Mouse (Mus musculus) stomach, postnatal 0 days (tissue): ENCODE measurements at regions not wholly inside any gene's neighbourhood (a gene's known extent, or its start where the extent isn't known, plus 50 kb on each side); places are given as distances from the start of the nearest gene placed in this dataset.

Experiments
- ATAC-seq: fragments of 200-750 bp; cut with Nextera tagmentation; 2 replicates; pipeline ENCODE4 v1.8.0; 2017; ENCODE audit not compliant: low FRiP score, low TSS enrichment
- DNase-seq: peaks from one replicate; pipeline ENCODE4 v3.0.0-alpha.2; 2016; ENCODE audit warnings: low spot score
- H3K27ac ChIP-seq: fragments of 300-500 bp; sonication (generic); replicated peaks from 2 replicates; pipeline ENCODE4 v1.5.1; 2014; ENCODE audit warnings: mild to moderate bottlenecking, control low read depth
- H3K27me3 ChIP-seq: fragments of 300-500 bp; sonication (generic); 2 replicates; pipeline ENCODE4 v1.6.1; 2014; ENCODE audit warnings: low read length; ENCODE audit not compliant: control insufficient read depth, insufficient read depth
- H3K36me3 ChIP-seq: fragments of 300-500 bp; sonication (generic); 2 replicates; pipeline ENCODE4 v1.6.1; 2014; ENCODE audit warnings: low read length, mixed read lengths; ENCODE audit not compliant: control insufficient read depth, insufficient read depth
- H3K4me1 ChIP-seq: fragments of 300-500 bp; sonication (generic); replicated peaks from 2 replicates; pipeline ENCODE4 v1.6.1; 2014; ENCODE audit warnings: antibody characterized with exemption; ENCODE audit not compliant: control insufficient read depth, insufficient read depth
- H3K4me2 ChIP-seq: fragments of 300-500 bp; sonication (generic); replicated peaks from 2 replicates; pipeline ENCODE4 v1.6.1; 2014; ENCODE audit warnings: low read depth, mild to moderate bottlenecking, control low read depth, moderate library complexity
- H3K4me3 ChIP-seq: fragments of 300-500 bp; sonication (generic); 2 replicates; pipeline ENCODE4 v1.5.1; 2014; ENCODE audit warnings: low read depth, low read length, control low read depth
- H3K9ac ChIP-seq: fragments of 300-500 bp; sonication (generic); 2 replicates; pipeline ENCODE4 v1.6.1; 2014; ENCODE audit warnings: mild to moderate bottlenecking, low read length, control low read depth, mixed read lengths
- H3K9me3 ChIP-seq: fragments of 300-500 bp; sonication (generic); 2 replicates; pipeline ENCODE4 v1.6.1; 2016; ENCODE audit warnings: low read length; ENCODE audit not compliant: control insufficient read depth
- CTCF ChIP-seq: IDR thresholded peaks from 2 replicates; pipeline ENCODE4 v1.5.1; 2016; ENCODE audit warnings: antibody characterized with exemption, low read depth, mild to moderate bottlenecking, moderate library complexity
- EP300 ChIP-seq: optimal IDR thresholded peaks from 2 replicates; pipeline ENCODE3; 2016; ENCODE audit warnings: antibody characterized with exemption
- WGBS: fragments of 180-500 bp; shearing (Covaris S2); extraction: QIAGEN DNeasy Blood & Tissue Kit; methylation state at CpG from one replicate; pipeline ENCODE4 v1.1.7; 2014; 5-methylcytosine and 5-hydroxymethylcytosine counted together

- 57% methylated on average over 16 of the region's 16 CpGs for WGBS
- 0 out of 2 replicates have a peak overlapping the region, but pooled peaks have one; percentile 9 for H3K9ac ChIP-seq
- TF ChIP-seq CTCF (no peak), EP300 (no peak)
- peak overlapping the region; percentile 31 for H3K27ac ChIP-seq
- H3K4me3 ChIP-seq: no peak overlapping the region
- no peaks in the 10 kb centered on the region for H3K9me3 ChIP-seq
- DNase-seq (peak; percentile 22), ATAC-seq (no peak)
- H3K4me2 ChIP-seq: no peak overlapping the region
- no peaks in the 10 kb centered on the region for H3K36me3 ChIP-seq
- H3K4me1 ChIP-seq: 0 out of 2 replicates have a peak, but pooled peaks cover 5% of the 10 kb centered on the region
- no peaks in the 10 kb centered on the region for H3K27me3 ChIP-seq
These were observed 69.5 kb upstream of the Picalm start for GRCm38 (mm10) chr7:90060343-90061175.

GRCm38 (mm10) chr7:90061701-90062100, 68.3 kb upstream of the Picalm start:
- H3K4me2 ChIP-seq: peak overlapping the region; percentile 11; the same call in 1 of the 2 replicates
- H3K4me1 ChIP-seq: 0 out of 2 replicates have a peak, but pooled peaks cover 5% of the 10 kb centered on the region
- peak overlapping the region; percentile 45 for H3K27ac ChIP-seq
- TF ChIP-seq CTCF (no peak), EP300 (no peak)
- no peak overlapping the region for H3K4me3 ChIP-seq
- H3K27me3 ChIP-seq: no peaks in the 10 kb centered on the region
- no peak for ATAC-seq
- no peaks in the 10 kb centered on the region for H3K36me3 ChIP-seq
- no peak for DNase-seq
- 0 out of 2 replicates have a peak overlapping the region, but pooled peaks have one; percentile 23 for H3K9ac ChIP-seq
- WGBS: 52% methylated on average over 7 of the region's 7 CpGs
- H3K9me3 ChIP-seq: no peaks in the 10 kb centered on the region

- H3K27me3 ChIP-seq: no peaks in the 10 kb centered on the region
- 0 out of 2 replicates have a peak, but pooled peaks cover 5% of the 10 kb centered on the region for H3K4me1 ChIP-seq
- no peak overlapping the region for H3K9ac ChIP-seq
- WGBS: 75% methylated on average over 9 of the region's 9 CpGs
- H3K36me3 ChIP-seq: no peaks in the 10 kb centered on the region
- TF ChIP-seq EP300 (no peak), CTCF (no peak)
- H3K4me3 ChIP-seq: no peak overlapping the region
- no peak overlapping the region for H3K4me2 ChIP-seq
- ATAC-seq: no peak
- no peak overlapping the region for H3K27ac ChIP-seq
- H3K9me3 ChIP-seq: no peaks in the 10 kb centered on the region
- no peak for DNase-seq
These were observed 67.1 kb upstream of the Picalm start for GRCm38 (mm10) chr7:90062874-90063273.

- no peak overlapping the region for H3K9ac ChIP-seq
- H3K27me3 ChIP-seq: no peaks in the 10 kb centered on the region
- ATAC-seq: no peak
- no peaks in the 10 kb centered on the region for H3K36me3 ChIP-seq
- 93% methylated on average over 1 of the region's 1 CpGs for WGBS
- H3K4me3 ChIP-seq: no peak overlapping the region
- H3K9me3 ChIP-seq: no peaks in the 10 kb centered on the region
- TF ChIP-seq EP300 (no peak), CTCF (no peak)
- no peak for DNase-seq
- 0 out of 2 replicates have a peak, but pooled peaks cover 5% of the 10 kb centered on the region for H3K4me1 ChIP-seq
- no peak overlapping the region for H3K27ac ChIP-seq
- no peak overlapping the region for H3K4me2 ChIP-seq
These were observed 65.8 kb upstream of the Picalm start for GRCm38 (mm10) chr7:90064198-90064597.

DNA sequence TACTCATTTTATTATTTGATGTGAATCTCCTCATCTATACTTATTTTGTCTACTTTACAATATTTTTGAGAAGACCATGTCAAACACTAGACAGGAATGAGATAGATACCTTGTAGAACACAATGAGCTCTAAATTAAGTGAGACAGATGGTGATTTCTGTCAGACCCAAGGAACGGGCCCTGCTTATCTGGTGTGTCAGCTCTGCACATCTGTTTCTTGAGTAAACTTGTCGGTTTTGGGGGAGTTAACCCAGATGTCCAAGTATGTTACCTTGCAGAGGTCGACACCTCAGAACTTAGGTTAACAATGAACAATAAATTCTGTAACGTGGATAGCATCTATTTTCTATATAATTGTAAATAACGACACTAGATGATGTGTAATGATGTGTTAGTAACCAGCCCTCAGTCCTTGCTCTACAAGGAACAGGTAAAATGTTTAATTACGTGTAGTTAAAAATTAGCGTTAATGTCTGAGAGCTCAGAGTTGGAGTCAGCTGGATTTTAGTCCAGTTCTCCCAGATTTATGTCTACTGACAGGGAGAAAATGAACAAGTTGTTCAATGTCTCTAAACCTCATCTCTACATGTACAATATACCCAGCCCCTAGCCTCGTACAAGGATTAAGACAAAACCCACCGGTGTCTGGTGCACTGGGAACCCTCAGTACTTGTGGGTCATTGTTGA, 64.6 kb upstream of the Picalm start:
- 68% methylated on average over 9 of the region's 9 CpGs for WGBS
- H3K27ac ChIP-seq: no peak overlapping the region

More for the DNA sequence above, 64.6 kb upstream of the Picalm start:
- Histone ChIP-seq H3K27me3 (no peaks in the 10 kb centered on the region), H3K4me1 (no peaks in the 10 kb centered on the region), H3K9ac (no peak overlapping the region), H3K4me2 (no peak overlapping the region), H3K36me3 (no peaks in the 10 kb centered on the region), H3K4me3 (no peak overlapping the region), H3K9me3 (no peaks in the 10 kb centered on the region)
- TF ChIP-seq CTCF (no peak), EP300 (no peak)
- ATAC-seq: no peak
- DNase-seq: no peak
